In the genomic region with DNA sequence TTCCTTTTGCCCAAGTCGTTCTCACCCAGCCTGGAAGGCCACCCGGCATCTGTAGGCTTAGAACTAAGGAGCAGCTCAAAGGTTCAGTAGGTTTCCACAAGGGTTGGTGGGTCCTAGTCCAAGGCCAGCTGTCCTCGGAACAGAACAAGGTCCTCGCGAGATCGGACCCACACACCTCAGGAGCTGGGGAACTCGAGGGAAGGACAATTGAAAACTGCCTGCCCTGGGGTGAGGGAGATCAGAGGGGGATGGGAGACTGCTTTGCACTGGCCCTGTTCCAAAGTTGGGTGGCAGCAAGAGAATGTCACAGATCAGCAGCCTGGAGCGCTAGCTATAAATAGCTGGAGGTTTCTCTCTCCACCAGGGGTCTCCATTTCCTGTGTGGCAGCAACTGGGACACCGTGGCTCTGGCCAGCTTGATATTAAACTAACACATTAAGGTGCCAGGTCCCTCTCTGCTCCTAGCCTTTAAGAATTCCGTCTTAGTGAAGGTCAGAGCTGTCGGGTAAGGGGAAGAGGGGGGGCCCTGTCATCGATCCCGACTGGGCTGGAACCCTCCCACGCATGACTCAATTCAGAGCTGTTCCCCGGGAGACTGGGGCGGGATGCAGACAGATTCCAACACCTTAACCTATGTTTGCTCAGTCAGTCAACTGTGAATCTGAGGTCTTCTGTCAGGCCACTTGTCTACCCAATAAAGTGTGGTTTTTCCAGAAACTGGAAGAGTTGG, we compare ENCODE assay signal across 8 mouse cellular contexts. TPM values are rescaled to one million over a fixed set of nuclear protein-coding genes. Genes with fewer than 3 reads are reported as not detected.
A peak's percentile ranks its signal among the peaks of the same experiment; 100 is the strongest.
DNase-seq lines count a peak whose midpoint lies in the region; ATAC-seq and TF ChIP-seq lines count a peak whose summit lies in the region.

No protein-coding gene starts in this region.

- H3K79me2 ChIP-seq in MEL (ENCODE audit: control insufficient read depth, insufficient read depth, low read length, poor library complexity), result peaks cover 13% of the 10 kb centered on the region

- H3K27ac ChIP-seq in MEL (ENCODE audit: control insufficient read depth, low read depth, low read length), result peak overlapping the region; percentile 24
- no peak overlapping the region; the same call in 1 of the 2 replicates for H3K27ac ChIP-seq in forebrain, embryonic 11.5 days (ENCODE audit: low read depth, low read length)
- H3K27ac ChIP-seq in heart, postnatal 0 days (ENCODE audit: low read depth), result peak overlapping the region; percentile 98
- H3K27ac ChIP-seq in lung, embryonic 14.5 days (ENCODE audit: low read depth), result peak overlapping the region; percentile 82

- TF ChIP-seq RAD21 in MEL (IDR thresholded peaks at IDR 0.05; ENCODE audit: low read depth, low read length), result peak; percentile 43

- no peak for TF ChIP-seq POLR2A in MEL (IDR thresholded peaks at IDR 0.05; ENCODE audit: control insufficient read depth in 1 of 2, insufficient read depth in 1 of 2, low read depth in 1 of 2, low read length in 2 of 2, poor library complexity in 1 of 2)

- peaks cover 4 to 10% of the 10 kb centered on the region in 2 experiments; a peak in 3 of 4 replicates for H3K36me3 ChIP-seq in MEL (ENCODE audit: control insufficient read depth in 1 of 2, insufficient read depth in 2 of 2, low read length in 2 of 2)
- peaks cover 3% of the 10 kb centered on the region; the same call in 1 of the 2 replicates for H3K36me3 ChIP-seq in forebrain, embryonic 11.5 days (ENCODE audit: control insufficient read depth, insufficient read depth, low read length)
- peaks cover 19% of the 10 kb centered on the region for H3K36me3 ChIP-seq in heart, postnatal 0 days (replicated peaks; ENCODE audit: control insufficient read depth, insufficient read depth, low read length)
- H3K36me3 ChIP-seq in lung, embryonic 14.5 days (ENCODE audit: insufficient read depth), result peaks cover 25% of the 10 kb centered on the region

- no peaks in the 10 kb centered on the region for H3K27me3 ChIP-seq in MEL (ENCODE audit: control insufficient read depth in 1 of 2, insufficient read depth in 2 of 2, low read length in 2 of 2)
- H3K27me3 ChIP-seq in forebrain, embryonic 11.5 days (ENCODE audit: control insufficient read depth, insufficient read depth, low read length), result no peaks in the 10 kb centered on the region
- H3K27me3 ChIP-seq in heart, postnatal 0 days (ENCODE audit: control insufficient read depth, insufficient read depth, low read length), result no peaks in the 10 kb centered on the region
- H3K27me3 ChIP-seq in lung, embryonic 14.5 days (ENCODE audit: insufficient read depth, low read length), result no peaks in the 10 kb centered on the region

- peak; percentile 69 to 76 (median 76) for TF ChIP-seq CTCF in MEL (IDR thresholded peaks at IDR 0.05 in 2 of 3, conservative IDR thresholded peaks at IDR 0.05 in 1 of 3; ENCODE audit: control insufficient read depth in 1 of 3, insufficient read depth in 1 of 3, low read depth in 2 of 3, low read length in 3 of 3, poor library complexity in 1 of 3, severe bottlenecking in 1 of 3)
- TF ChIP-seq CTCF in heart, postnatal 0 days (IDR thresholded peaks at IDR 0.05; ENCODE audit: low read depth), result peak; percentile 65
- peak; percentile 82 for TF ChIP-seq CTCF in lung, embryonic 14.5 days (IDR thresholded peaks at IDR 0.05; ENCODE audit: low read depth)

- WGBS in forebrain, embryonic 11.5 days, result 16% methylated on average over 16 of the region's 16 CpGs
- 2% methylated on average over 16 of the region's 16 CpGs for WGBS in heart, postnatal 0 days
- WGBS in lung, embryonic 14.5 days, result 9% methylated on average over 16 of the region's 16 CpGs

- H3K4me3 ChIP-seq in MEL (ENCODE audit: control insufficient read depth in 1 of 2, insufficient read depth in 1 of 2, low read depth in 2 of 2, low read length in 2 of 2), result peak overlapping the region; percentile 50 to 56
- H3K4me3 ChIP-seq in forebrain, embryonic 11.5 days (ENCODE audit: low read depth, low read length), result no peak overlapping the region
- H3K4me3 ChIP-seq in heart, postnatal 0 days (ENCODE audit: low read depth, low read length), result peak overlapping the region; percentile 79
- peak overlapping the region; percentile 84 for H3K4me3 ChIP-seq in lung, embryonic 14.5 days (ENCODE audit: low read depth, low read length)

- peak overlapping the region; percentile 51 for H3K9ac ChIP-seq in MEL (ENCODE audit: control insufficient read depth, low read depth, low read length, poor library complexity, severe bottlenecking)
- H3K9ac ChIP-seq in forebrain, embryonic 11.5 days (ENCODE audit: low read length), result peak overlapping the region; percentile 33; the same call in 1 of the 2 replicates
- peak overlapping the region; percentile 56 for H3K9ac ChIP-seq in heart, postnatal 0 days (replicated peaks; ENCODE audit: low read depth, low read length)
- peak overlapping the region; percentile 34 for H3K9ac ChIP-seq in lung, embryonic 14.5 days

- ATAC-seq in forebrain, embryonic 11.5 days (replicated peaks; ENCODE audit: low FRiP score), result peak; percentile 18
- peak; percentile 47 for ATAC-seq in heart, postnatal 0 days (ENCODE audit: insufficient read depth, low read depth)
- peak; percentile 36 for ATAC-seq in lung, embryonic 14.5 days (ENCODE audit: insufficient read depth)
- no peak for ATAC-seq in erythroid progenitor cell, adult 5-6 weeks (replicated peaks; ENCODE audit: low FRiP score, poor library complexity, severe bottlenecking)

- H3K9me3 ChIP-seq in MEL (replicated peaks; ENCODE audit: insufficient read depth, low read length), result no peaks in the 10 kb centered on the region
- H3K9me3 ChIP-seq in forebrain, embryonic 11.5 days (ENCODE audit: control insufficient read depth, low read length), result no peaks in the 10 kb centered on the region
- H3K9me3 ChIP-seq in heart, postnatal 0 days (replicated peaks; ENCODE audit: control insufficient read depth, low read length), result no peaks in the 10 kb centered on the region
- H3K9me3 ChIP-seq in lung, embryonic 14.5 days (ENCODE audit: low read depth, low read length), result no peaks in the 10 kb centered on the region

- DNase-seq in MEL (ENCODE audit: low read depth, low spot score), result peak; percentile 87
- peak; percentile 89 for DNase-seq in brain, adult 2 months (ENCODE audit: low read depth, low spot score)
- DNase-seq in forebrain, embryonic 11.5 days (ENCODE audit: low spot score), result peak; percentile 77
- peak; percentile 94 for DNase-seq in heart, postnatal 0 days (ENCODE audit: low spot score)
- peak; percentile 77 to 87 for DNase-seq in kidney, postnatal 4 days
- peak; percentile 91 for DNase-seq in lung, embryonic 14.5 days
- peak; percentile 49 for DNase-seq in ovary, postnatal 10 days (ENCODE audit: low spot score)

- peak overlapping the region; percentile 80 for H3K4me2 ChIP-seq in forebrain, embryonic 11.5 days (ENCODE audit: low read depth, low read length, severe bottlenecking)
- peak overlapping the region; percentile 63 for H3K4me2 ChIP-seq in heart, postnatal 0 days (ENCODE audit: low read depth, low read length)
- H3K4me2 ChIP-seq in lung, embryonic 14.5 days, result peak overlapping the region; percentile 71

- TF ChIP-seq EP300 in MEL (IDR thresholded peaks at IDR 0.05; ENCODE audit: low read depth in 1 of 2, low read length in 2 of 2), result no peak; a peak in 1 of 4 replicates
- TF ChIP-seq EP300 in heart, postnatal 0 days (IDR thresholded peaks at IDR 0.05; ENCODE audit: low read depth), result peak; percentile 85; the same call in 1 of the 2 replicates

- peaks cover 0 to 13% of the 10 kb centered on the region in 2 experiments; a peak in 2 of 4 replicates for H3K4me1 ChIP-seq in MEL (ENCODE audit: control insufficient read depth in 1 of 2, insufficient read depth in 2 of 2, low read length in 2 of 2)
- H3K4me1 ChIP-seq in forebrain, embryonic 11.5 days (replicated peaks; ENCODE audit: control insufficient read depth, insufficient read depth, low read length), result peaks cover 8% of the 10 kb centered on the region; the same call in 1 of the 2 replicates
- H3K4me1 ChIP-seq in heart, postnatal 0 days (ENCODE audit: control insufficient read depth, insufficient read depth), result peaks cover 32% of the 10 kb centered on the region
- H3K4me1 ChIP-seq in lung, embryonic 14.5 days (ENCODE audit: insufficient read depth), result peaks cover 11% of the 10 kb centered on the region

RNA-seq across cellular contexts. Expression of gene Cox14, which starts 1.0 kb away (rescaled TPM):
- 117 and 125 TPM in 2 replicates for total RNA-seq in MEL (2012; rRNA removed)
- 100 to 1,000 TPM in 1 of 2 experiments, not detected in 1; 113 TPM for polyA plus RNA-seq in MEL (2012; ENCODE audit: insufficient read depth in 1 of 2, insufficient read length in 2 of 2, low read depth in 1 of 2, low replicate concordance in 2 of 2, missing spikeins in 1 of 2)
- polyA plus RNA-seq in forebrain, embryonic 11.5 days (2014; fragmentation: Nextera tagmentation; extraction: Ambion mirVana), result 140 and 154 TPM in 2 replicates
- 94.2 and 195 TPM in 2 replicates for total RNA-seq in heart, postnatal 0 days (2014; rRNA removed; ENCODE audit: low replicate concordance)
- polyA plus RNA-seq in heart, postnatal 0 days (2015; fragmentation: Nextera tagmentation; extraction: Ambion mirVana), result 341 and 358 TPM in 2 replicates
- polyA plus RNA-seq in lung, embryonic 14.5 days (2014; fragmentation: Nextera tagmentation; extraction: Ambion mirVana), result 135 and 145 TPM in 2 replicates
- 11.3 and 15.5 TPM in 2 replicates for total RNA-seq in erythroid progenitor cell, adult 5-6 weeks (2015; ENCODE audit: low replicate concordance)
- 7.1 and 17.1 TPM in 2 replicates for total RNA-seq in erythroid progenitor cell, adult 5-6 weeks (2017; ENCODE audit: low replicate concordance)

RNA-seq across cellular contexts. Expression of gene Gpd1, which starts 7.1 kb away (rescaled TPM):
- 0.13 and 0.23 TPM in 2 replicates for total RNA-seq in MEL (2012; rRNA removed)
- under 1 TPM in 1 of 2 experiments, not detected in 1; 0.52 TPM for polyA plus RNA-seq in MEL (2012; ENCODE audit: insufficient read depth in 1 of 2, insufficient read length in 2 of 2, low read depth in 1 of 2, low replicate concordance in 2 of 2, missing spikeins in 1 of 2)
- 0.35 and 0.53 TPM in 2 replicates for polyA plus RNA-seq in forebrain, embryonic 11.5 days (2014; fragmentation: Nextera tagmentation; extraction: Ambion mirVana)
- 8.7 and 16.4 TPM in 2 replicates for total RNA-seq in heart, postnatal 0 days (2014; rRNA removed; ENCODE audit: low replicate concordance)
- polyA plus RNA-seq in heart, postnatal 0 days (2015; fragmentation: Nextera tagmentation; extraction: Ambion mirVana), result 9.0 and 9.9 TPM in 2 replicates
- polyA plus RNA-seq in lung, embryonic 14.5 days (2014; fragmentation: Nextera tagmentation; extraction: Ambion mirVana), result 0.31 and 0.58 TPM in 2 replicates
- total RNA-seq in erythroid progenitor cell, adult 5-6 weeks (2015; ENCODE audit: low replicate concordance), result 2.1 and 2.9 TPM in 2 replicates
- 5.4 and 8.2 TPM in 2 replicates for total RNA-seq in erythroid progenitor cell, adult 5-6 weeks (2017; ENCODE audit: low replicate concordance)

RNA-seq across cellular contexts. Expression of gene Gm17349, which starts 19.2 kb away (rescaled TPM):
- 1.7 and 2.1 TPM in 2 replicates for total RNA-seq in MEL (2012; rRNA removed)
- not detected for polyA plus RNA-seq in MEL (2012; ENCODE audit: insufficient read depth in 1 of 2, insufficient read length in 2 of 2, low read depth in 1 of 2, low replicate concordance in 2 of 2, missing spikeins in 1 of 2)
- polyA plus RNA-seq in forebrain, embryonic 11.5 days (2014; fragmentation: Nextera tagmentation; extraction: Ambion mirVana), result not detected in 2 replicates
- total RNA-seq in heart, postnatal 0 days (2014; rRNA removed; ENCODE audit: low replicate concordance), result not detected in 2 replicates
- polyA plus RNA-seq in heart, postnatal 0 days (2015; fragmentation: Nextera tagmentation; extraction: Ambion mirVana), result not detected in 2 replicates
- polyA plus RNA-seq in lung, embryonic 14.5 days (2014; fragmentation: Nextera tagmentation; extraction: Ambion mirVana), result not detected in 2 replicates
- total RNA-seq in erythroid progenitor cell, adult 5-6 weeks (2015; ENCODE audit: low replicate concordance), result not detected in 2 replicates
- total RNA-seq in erythroid progenitor cell, adult 5-6 weeks (2017; ENCODE audit: low replicate concordance), result not detected in 2 replicates

RNA-seq across cellular contexts. Expression of gene Smarcd1, which starts 22.5 kb away (rescaled TPM):
- total RNA-seq in MEL (2012; rRNA removed), result 19.5 and 20.1 TPM in 2 replicates
- 100 to 1,000 TPM in 1 of 2 experiments, 10 to 100 TPM in 1; 72.5 to 247 TPM for polyA plus RNA-seq in MEL (2012; ENCODE audit: insufficient read depth in 1 of 2, insufficient read length in 2 of 2, low read depth in 1 of 2, low replicate concordance in 2 of 2, missing spikeins in 1 of 2)
- 134 and 142 TPM in 2 replicates for polyA plus RNA-seq in forebrain, embryonic 11.5 days (2014; fragmentation: Nextera tagmentation; extraction: Ambion mirVana)
- 28.4 and 35.7 TPM in 2 replicates for total RNA-seq in heart, postnatal 0 days (2014; rRNA removed; ENCODE audit: low replicate concordance)
- polyA plus RNA-seq in heart, postnatal 0 days (2015; fragmentation: Nextera tagmentation; extraction: Ambion mirVana), result 16.8 and 20.0 TPM in 2 replicates
- 52.5 and 63.5 TPM in 2 replicates for polyA plus RNA-seq in lung, embryonic 14.5 days (2014; fragmentation: Nextera tagmentation; extraction: Ambion mirVana)
- 15.5 and 18.0 TPM in 2 replicates for total RNA-seq in erythroid progenitor cell, adult 5-6 weeks (2015; ENCODE audit: low replicate concordance)
- total RNA-seq in erythroid progenitor cell, adult 5-6 weeks (2017; ENCODE audit: low replicate concordance), result 5.3 and 9.7 TPM in 2 replicates

RNA-seq across cellular contexts. Expression of gene Cers5, which starts 48.2 kb away (rescaled TPM):
- 21.8 and 31.5 TPM in 2 replicates for total RNA-seq in MEL (2012; rRNA removed)
- polyA plus RNA-seq in MEL (2012; ENCODE audit: insufficient read depth in 1 of 2, insufficient read length in 2 of 2, low read depth in 1 of 2, low replicate concordance in 2 of 2, missing spikeins in 1 of 2), result 10 to 100 TPM in 1 of 2 experiments, not detected in 1; 43.5 TPM
- polyA plus RNA-seq in forebrain, embryonic 11.5 days (2014; fragmentation: Nextera tagmentation; extraction: Ambion mirVana), result 59.2 and 59.7 TPM in 2 replicates
- 51.6 and 58.7 TPM in 2 replicates for total RNA-seq in heart, postnatal 0 days (2014; rRNA removed; ENCODE audit: low replicate concordance)
- polyA plus RNA-seq in heart, postnatal 0 days (2015; fragmentation: Nextera tagmentation; extraction: Ambion mirVana), result 37.4 and 38.9 TPM in 2 replicates
- 76.6 and 78.8 TPM in 2 replicates for polyA plus RNA-seq in lung, embryonic 14.5 days (2014; fragmentation: Nextera tagmentation; extraction: Ambion mirVana)
- total RNA-seq in erythroid progenitor cell, adult 5-6 weeks (2015; ENCODE audit: low replicate concordance), result 9.4 and 19.7 TPM in 2 replicates
- total RNA-seq in erythroid progenitor cell, adult 5-6 weeks (2017; ENCODE audit: low replicate concordance), result 3.3 and 7.6 TPM in 2 replicates
